Mouse (Mus musculus) stomach, embryonic 15.5 days (tissue): ENCODE measurements around the gene Pcif1. TPM values are rescaled to one million over a fixed set of nuclear protein-coding genes. Genes with fewer than 3 reads are reported as not detected.

Source experiments
- ATAC-seq: fragments of 200-750 bp; cut with Nextera tagmentation; 2 replicates; pipeline ENCODE4 v1.8.0; 2017; ENCODE audit warnings: low read depth, moderate number of reproducible peaks, moderate TSS enrichment; ENCODE audit not compliant: insufficient read depth, low FRiP score
- H3K27ac ChIP-seq: fragments of 300-500 bp; sonication (generic); 2 replicates; pipeline ENCODE4 v1.5.1; 2015; ENCODE audit warnings: mild to moderate bottlenecking, inconsistent platforms
- H3K27me3 ChIP-seq: fragments of 300-500 bp; sonication (generic); replicated peaks from 2 replicates; pipeline ENCODE4 v1.6.1; 2015; ENCODE audit warnings: inconsistent platforms
- H3K36me3 ChIP-seq: fragments of 300-500 bp; sonication (generic); 2 replicates; pipeline ENCODE4 v1.6.1; 2015; ENCODE audit warnings: inconsistent platforms
- H3K4me1 ChIP-seq: fragments of 300-500 bp; sonication (generic); 2 replicates; pipeline ENCODE4 v1.6.1; 2015; ENCODE audit warnings: inconsistent platforms
- H3K4me2 ChIP-seq: fragments of 300-500 bp; sonication (generic); 2 replicates; pipeline ENCODE4 v1.6.1; 2015; ENCODE audit warnings: mild to moderate bottlenecking, inconsistent platforms
- H3K4me3 ChIP-seq: fragments of 300-500 bp; sonication (generic); replicated peaks from 2 replicates; pipeline ENCODE4 v1.5.1; 2015; ENCODE audit warnings: inconsistent platforms
- H3K9ac ChIP-seq: fragments of 300-500 bp; sonication (generic); 2 replicates; pipeline ENCODE4 v1.6.1; 2015; ENCODE audit warnings: inconsistent platforms
- H3K9me3 ChIP-seq: fragments of 300-500 bp; sonication (generic); 2 replicates; pipeline ENCODE4 v1.6.1; 2016; ENCODE audit warnings: inconsistent platforms
- WGBS: fragments of 180-500 bp; shearing (Covaris S2); methylation state at CpG from one replicate; pipeline ENCODE4 v1.1.7; 2015; 5-methylcytosine and 5-hydroxymethylcytosine counted together
- polyA plus RNA-seq: library from polyadenylated mRNA; unstranded; fragments of >200 nt; fragmentation: Nextera tagmentation; extraction: Ambion mirVana; gene quantifications from 2 replicates; pipeline ENCODE4 v1.2.1, GENCODE M21; 2015

The Pcif1 gene
- polyA plus RNA-seq, 1 experiment from 2014 or later = 64.7 TPM

GRCm38 (mm10) chr2:164913428-164913786 lies 34.3 kb downstream of the Pcif1 start:
- no peak overlapping the region for H3K4me2 ChIP-seq
- H3K36me3 ChIP-seq = peaks cover 6% of the 10 kb centered on the region
- no peaks in the 10 kb centered on the region for H3K27me3 ChIP-seq
- no peak overlapping the region for H3K9ac ChIP-seq
- no peak overlapping the region for H3K27ac ChIP-seq
- H3K4me1 ChIP-seq = peaks cover 19% of the 10 kb centered on the region
- 65% methylated on average over 2 of the region's 2 CpGs for WGBS
- no peak for ATAC-seq
- no peaks in the 10 kb centered on the region for H3K9me3 ChIP-seq
- no peak overlapping the region for H3K4me3 ChIP-seq

GRCm38 (mm10) chr2:164916820-164917219 lies 37.7 kb downstream of the Pcif1 start:
- 74% methylated on average over 5 of the region's 5 CpGs for whole genome bisulfite sequencing
- no peak overlapping the region for H3K27ac ChIP-seq
- H3K4me1 ChIP-seq = peaks cover 3% of the 10 kb centered on the region; the same call in 1 of the 2 replicates
- no peak for ATAC-seq
- no peaks in the 10 kb centered on the region for H3K36me3 ChIP-seq
- H3K4me2 ChIP-seq = no peak overlapping the region
- no peaks in the 10 kb centered on the region for H3K9me3 ChIP-seq
- no peaks in the 10 kb centered on the region for H3K27me3 ChIP-seq
- no peak overlapping the region for H3K9ac ChIP-seq
- no peak overlapping the region for H3K4me3 ChIP-seq

- WGBS = 65% methylated on average over 10 of the region's 10 CpGs
- Histone ChIP-seq H3K4me3 (no peak overlapping the region), H3K27ac (no peak overlapping the region), H3K27me3 (no peaks in the 10 kb centered on the region), H3K36me3 (no peaks in the 10 kb centered on the region), H3K9me3 (no peaks in the 10 kb centered on the region), H3K4me1 (peaks cover 2% of the 10 kb centered on the region; the same call in 1 of the 2 replicates), H3K4me2 (no peak overlapping the region), H3K9ac (no peak overlapping the region)
- no peak for ATAC-seq
These were observed 38.3 kb downstream of the Pcif1 start for GRCm38 (mm10) chr2:164917371-164917770.

- ATAC-seq = no peak
- H3K27ac ChIP-seq = no peak overlapping the region
- no peak overlapping the region for H3K4me3 ChIP-seq
- no peak overlapping the region for H3K4me2 ChIP-seq
- H3K4me1 ChIP-seq = no peaks in the 10 kb centered on the region; the same call in 1 of the 2 replicates
- H3K27me3 ChIP-seq = no peaks in the 10 kb centered on the region
- H3K36me3 ChIP-seq = no peaks in the 10 kb centered on the region
- no peak overlapping the region for H3K9ac ChIP-seq
- H3K9me3 ChIP-seq = no peaks in the 10 kb centered on the region
- 66% methylated on average over 5 of the region's 5 CpGs for WGBS
These were observed 39.2 kb downstream of the Pcif1 start for GRCm38 (mm10) chr2:164918325-164918724.

GRCm38 (mm10) chr2:164921984-164922383 lies 42.9 kb downstream of the Pcif1 start:
- H3K27ac ChIP-seq = no peak overlapping the region
- no peaks in the 10 kb centered on the region for H3K9me3 ChIP-seq
- no peak overlapping the region for H3K9ac ChIP-seq
- no peaks in the 10 kb centered on the region for H3K36me3 ChIP-seq
- H3K27me3 ChIP-seq = no peaks in the 10 kb centered on the region
- H3K4me3 ChIP-seq = no peak overlapping the region
- 49% methylated on average over 7 of the region's 7 CpGs for WGBS
- ATAC-seq = no peak
- peaks cover 2% of the 10 kb centered on the region; the same call in 1 of the 2 replicates for H3K4me1 ChIP-seq
- H3K4me2 ChIP-seq = no peak overlapping the region

GRCm38 (mm10) chr2:164923291-164923690 lies 44.2 kb downstream of the Pcif1 start:
- Histone ChIP-seq H3K36me3 (no peaks in the 10 kb centered on the region), H3K4me3 (no peak overlapping the region), H3K4me1 (0 out of 2 replicates have a peak, but pooled peaks cover 2% of the 10 kb centered on the region), H3K27me3 (no peaks in the 10 kb centered on the region; the same call in 1 of the 2 replicates), H3K9me3 (no peaks in the 10 kb centered on the region), H3K4me2 (no peak overlapping the region), H3K27ac (no peak overlapping the region), H3K9ac (no peak overlapping the region)
- 70% methylated on average over 4 of the region's 4 CpGs for WGBS
- no peak for ATAC-seq

GRCm38 (mm10) chr2:164924100-164924857 lies 45.2 kb downstream of the Pcif1 start:
- Histone ChIP-seq H3K9ac (no peak overlapping the region), H3K27ac (no peak overlapping the region), H3K4me3 (no peak overlapping the region), H3K27me3 (no peaks in the 10 kb centered on the region; the same call in 1 of the 2 replicates), H3K9me3 (no peaks in the 10 kb centered on the region), H3K36me3 (no peaks in the 10 kb centered on the region), H3K4me2 (no peak overlapping the region), H3K4me1 (0 out of 2 replicates have a peak, but pooled peaks cover 2% of the 10 kb centered on the region)
- WGBS = 30% methylated on average over 11 of the region's 11 CpGs
- ATAC-seq = 0 out of 2 replicates have a peak, but pooled peaks have one; percentile 20

GRCm38 (mm10) chr2:164930706-164931581 lies 51.8 kb downstream of the Pcif1 start:
- H3K27me3 ChIP-seq = no peaks in the 10 kb centered on the region; the same call in none of the 2 replicates
- peak overlapping the region; percentile 65 for H3K27ac ChIP-seq
- no peaks in the 10 kb centered on the region for H3K36me3 ChIP-seq
- no peak overlapping the region for H3K9ac ChIP-seq
- H3K4me2 ChIP-seq = no peak overlapping the region
- peaks cover 8% of the 10 kb centered on the region; the same call in 1 of the 2 replicates for H3K4me1 ChIP-seq
- H3K4me3 ChIP-seq = no peak overlapping the region
- 34% methylated on average over 11 of the region's 11 CpGs for WGBS
- no peaks in the 10 kb centered on the region for H3K9me3 ChIP-seq
- peak; percentile 69; the same call in 1 of the 2 replicates for ATAC-seq

- ATAC-seq = no peak
- peaks cover 8% of the 10 kb centered on the region; the same call in 1 of the 2 replicates for H3K4me1 ChIP-seq
- no peak overlapping the region for H3K9ac ChIP-seq
- no peak overlapping the region for H3K4me2 ChIP-seq
- 37% methylated on average over 9 of the region's 10 CpGs for WGBS
- no peaks in the 10 kb centered on the region for H3K36me3 ChIP-seq
- no peaks in the 10 kb centered on the region for H3K9me3 ChIP-seq
- no peak overlapping the region for H3K27ac ChIP-seq
- no peak overlapping the region for H3K4me3 ChIP-seq
- H3K27me3 ChIP-seq = peaks cover 11% of the 10 kb centered on the region
These were observed 54.4 kb downstream of the Pcif1 start for GRCm38 (mm10) chr2:164933534-164933933.

GRCm38 (mm10) chr2:164935991-164936390 lies 56.9 kb downstream of the Pcif1 start:
- peaks cover 27% of the 10 kb centered on the region for H3K27me3 ChIP-seq
- H3K9me3 ChIP-seq = no peaks in the 10 kb centered on the region
- no peaks in the 10 kb centered on the region for H3K36me3 ChIP-seq
- H3K4me2 ChIP-seq = no peak overlapping the region
- no peak overlapping the region for H3K4me3 ChIP-seq
- ATAC-seq = no peak
- no peak overlapping the region for H3K27ac ChIP-seq
- H3K4me1 ChIP-seq = peaks cover 22% of the 10 kb centered on the region; the same call in 1 of the 2 replicates
- H3K9ac ChIP-seq = no peak overlapping the region
- 56% methylated on average over 4 of the region's 4 CpGs for WGBS

GRCm38 (mm10) chr2:164938146-164939091 lies 59.3 kb downstream of the Pcif1 start:
- peaks cover 19% of the 10 kb centered on the region for H3K4me1 ChIP-seq
- no peak overlapping the region for H3K9ac ChIP-seq
- peak; percentile 54; the same call in 1 of the 2 replicates for ATAC-seq
- H3K27ac ChIP-seq = no peak overlapping the region
- no peaks in the 10 kb centered on the region for H3K36me3 ChIP-seq
- no peaks in the 10 kb centered on the region for H3K9me3 ChIP-seq
- H3K4me2 ChIP-seq = peak overlapping the region; percentile 64
- peak overlapping the region; percentile 34 for H3K4me3 ChIP-seq
- 3% methylated on average over 39 of the region's 39 CpGs for WGBS
- peaks cover 27% of the 10 kb centered on the region for H3K27me3 ChIP-seq
